Mouse (Mus musculus) forebrain, embryonic 14.5 days (tissue): ENCODE data around the gene Psenen. TPM values are rescaled to one million over a fixed set of nuclear protein-coding genes. Genes with fewer than 3 reads are reported as not detected.
A peak's percentile ranks its signal among the peaks of the same experiment; 100 is the strongest.

Experiments used
- ATAC-seq: fragments of 200-750 bp; cut with Nextera tagmentation; 2 replicates; pipeline ENCODE4 v1.8.0; 2017; ENCODE audit warnings: mild to moderate bottlenecking, moderate library complexity
- DNase-seq: peaks from one replicate; pipeline ENCODE4 v3.0.0-alpha.2; 2015; ENCODE audit warnings: low spot score
- H3K27ac ChIP-seq: fragments of 300-500 bp; sonication (generic); 2 replicates; pipeline ENCODE4 v1.5.1; 2014; ENCODE audit warnings: low read depth, mild to moderate bottlenecking, control low read depth, low read length, moderate library complexity
- H3K27me3 ChIP-seq: fragments of 300-500 bp; sonication (generic); replicated peaks from 2 replicates; pipeline ENCODE4 v1.6.1; 2014; ENCODE audit warnings: low read length, control low read depth, mixed read lengths; ENCODE audit not compliant: control insufficient read depth, insufficient read depth
- H3K36me3 ChIP-seq: fragments of 300-500 bp; sonication (generic); 2 replicates; pipeline ENCODE4 v1.6.1; 2014; ENCODE audit warnings: low read length, control low read depth; ENCODE audit not compliant: control insufficient read depth, insufficient read depth
- H3K4me1 ChIP-seq: fragments of 300-500 bp; sonication (generic); 2 replicates; pipeline ENCODE4 v1.6.1; 2014; ENCODE audit warnings: antibody characterized with exemption, low read length, control low read depth; ENCODE audit not compliant: control insufficient read depth, insufficient read depth
- H3K4me2 ChIP-seq: fragments of 300-500 bp; sonication (generic); 2 replicates; pipeline ENCODE4 v1.6.1; 2014; ENCODE audit warnings: mild to moderate bottlenecking, control low read depth, low read length
- H3K4me3 ChIP-seq: fragments of 300-500 bp; sonication (generic); 2 replicates; pipeline ENCODE4 v1.5.1; 2014; ENCODE audit warnings: low read depth, low read length, control low read depth
- H3K9ac ChIP-seq: fragments of 300-500 bp; sonication (generic); 2 replicates; pipeline ENCODE4 v1.6.1; 2014; ENCODE audit warnings: mild to moderate bottlenecking, low read length, control low read depth, moderate library complexity
- H3K9me3 ChIP-seq: fragments of 300-500 bp; sonication (generic); replicated peaks from 2 replicates; pipeline ENCODE4 v1.6.1; 2016; ENCODE audit warnings: low read length, control low read depth, mixed read lengths; ENCODE audit not compliant: control insufficient read depth
- WGBS: fragments of 180-500 bp; shearing (Covaris S2); extraction: QIAGEN DNeasy Blood & Tissue Kit; methylation state at CpG from one replicate; pipeline ENCODE4 v1.1.7; 2014; 5-methylcytosine and 5-hydroxymethylcytosine counted together
- polyA plus RNA-seq: library from polyadenylated mRNA; unstranded; fragments of >200 nt; fragmentation: Nextera tagmentation; extraction: Ambion mirVana; gene quantifications from 2 replicates; pipeline ENCODE4 v1.2.1, GENCODE M21; 2014

The Psenen gene
- polyA plus RNA-seq, 1 experiment from 2014 or later = 143 TPM

DNA sequence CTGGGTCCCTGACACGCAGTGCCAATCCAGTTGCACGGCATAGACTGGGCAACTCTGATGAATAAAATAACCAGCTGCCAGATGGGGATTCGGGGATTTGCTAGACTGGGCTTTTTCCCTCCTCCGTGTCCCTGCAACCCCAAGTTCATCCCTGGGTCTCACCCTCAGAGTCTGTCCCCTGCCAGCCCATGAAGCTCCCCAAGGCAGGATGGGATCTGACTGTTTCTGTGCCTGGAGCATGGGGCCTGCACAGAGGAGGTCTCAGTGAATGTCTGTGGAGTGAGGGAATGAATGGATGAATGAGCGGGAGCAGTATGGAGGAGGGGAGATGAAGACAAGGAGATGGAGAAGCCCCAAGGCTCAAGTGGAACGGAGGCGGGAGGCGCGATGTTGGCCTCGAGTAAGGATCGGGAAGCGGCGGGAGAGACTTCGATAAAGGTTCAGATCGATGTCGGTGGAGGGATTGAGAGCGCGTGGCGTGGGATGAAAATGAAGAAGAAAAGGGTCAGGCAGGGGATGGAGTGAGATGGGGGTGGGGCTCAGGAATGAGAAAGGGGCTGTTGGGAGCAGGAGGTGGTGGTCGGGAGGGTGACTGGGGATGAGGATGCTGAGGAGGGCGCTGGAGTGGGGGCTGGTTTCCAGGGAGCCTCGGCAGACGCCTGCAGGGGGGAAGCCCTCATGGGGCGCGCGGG, 29.3 kb downstream of the Psenen start:
- DNase-seq = peak; percentile 44
- Histone ChIP-seq H3K9ac (peak overlapping the region; percentile 91), H3K36me3 (peaks cover 45% of the 10 kb centered on the region)

GRCm38 (mm10) chr7:30532931-30533330, 30.5 kb downstream of the Psenen start:
- H3K36me3 ChIP-seq = peaks cover 53% of the 10 kb centered on the region
- H3K27me3 ChIP-seq = no peaks in the 10 kb centered on the region
- H3K4me1 ChIP-seq = peaks cover 19% of the 10 kb centered on the region
- DNase-seq (peak; percentile 35), ATAC-seq (no peak)
- H3K9ac ChIP-seq = peak overlapping the region; percentile 91
- 13% methylated on average over 8 of the region's 8 CpGs for WGBS
- peak overlapping the region; percentile 89 for H3K4me2 ChIP-seq
- no peaks in the 10 kb centered on the region for H3K9me3 ChIP-seq
- peak overlapping the region; percentile 9; the same call in 1 of the 2 replicates for H3K27ac ChIP-seq
- H3K4me3 ChIP-seq = peak overlapping the region; percentile 83

More for the DNA sequence above, 29.3 kb downstream of the Psenen start:
- peak overlapping the region; percentile 83 for H3K4me3 ChIP-seq
- H3K27ac ChIP-seq = peak overlapping the region; percentile 93
- peak overlapping the region; percentile 89 for H3K4me2 ChIP-seq
- no peaks in the 10 kb centered on the region for H3K9me3 ChIP-seq
- 2% methylated on average over 26 of the region's 26 CpGs for WGBS
- H3K4me1 ChIP-seq = peaks cover 19% of the 10 kb centered on the region
- no peaks in the 10 kb centered on the region for H3K27me3 ChIP-seq
- peak; percentile 48 for ATAC-seq

DNA sequence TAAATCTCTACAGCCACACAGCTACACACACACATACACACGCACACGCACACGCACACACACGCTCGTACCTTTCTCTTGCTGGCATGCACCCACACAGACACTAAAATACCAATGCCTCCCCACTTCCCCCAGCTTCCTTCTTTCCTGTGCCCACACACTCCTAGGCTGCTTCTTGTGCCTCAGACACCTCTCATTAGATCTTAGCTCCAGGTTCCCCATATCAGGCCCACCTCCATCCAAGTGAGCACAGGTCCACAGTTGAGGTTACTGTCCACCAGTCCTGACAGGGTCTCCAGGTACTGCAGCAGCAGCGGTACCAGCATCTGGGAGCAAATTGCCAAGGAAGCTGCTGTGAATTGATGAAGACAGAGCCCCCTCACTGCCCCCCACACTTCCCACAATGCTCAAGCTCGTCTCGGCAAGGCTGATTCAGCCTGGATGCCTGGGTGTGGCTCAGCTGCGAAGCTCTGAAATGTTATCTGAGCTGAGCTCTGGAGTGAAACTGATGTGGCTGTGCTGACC, 32.1 kb downstream of the Psenen start:
- peak overlapping the region; percentile 16; the same call in 1 of the 2 replicates for H3K4me2 ChIP-seq
- H3K4me3 ChIP-seq = 0 out of 2 replicates have a peak overlapping the region, but pooled peaks have one; percentile 2
- ATAC-seq (no peak), DNase-seq (no peak)
- H3K27me3 ChIP-seq = no peaks in the 10 kb centered on the region
- no peaks in the 10 kb centered on the region for H3K9me3 ChIP-seq
- 91% methylated on average over 9 of the region's 9 CpGs for WGBS
- no peak overlapping the region; the same call in 1 of the 2 replicates for H3K9ac ChIP-seq
- H3K27ac ChIP-seq = no peak overlapping the region
- peaks cover 19% of the 10 kb centered on the region for H3K4me1 ChIP-seq
- H3K36me3 ChIP-seq = peaks cover 69% of the 10 kb centered on the region

GRCm38 (mm10) chr7:30526981-30527380, 36.4 kb downstream of the Psenen start:
- H3K36me3 ChIP-seq = peaks cover 100% of the 10 kb centered on the region
- WGBS = 81% methylated on average over 14 of the region's 14 CpGs
- H3K4me1 ChIP-seq = no peaks in the 10 kb centered on the region
- no peaks in the 10 kb centered on the region for H3K9me3 ChIP-seq
- no peak for ATAC-seq
- no peaks in the 10 kb centered on the region for H3K27me3 ChIP-seq
- H3K4me3 ChIP-seq = no peak overlapping the region
- H3K9ac ChIP-seq = no peak overlapping the region
- DNase-seq = no peak
- no peak overlapping the region for H3K27ac ChIP-seq
- H3K4me2 ChIP-seq = no peak overlapping the region

- no peak overlapping the region for H3K4me3 ChIP-seq
- H3K27me3 ChIP-seq = no peaks in the 10 kb centered on the region
- no peaks in the 10 kb centered on the region for H3K4me1 ChIP-seq
- H3K9ac ChIP-seq = no peak overlapping the region
- H3K27ac ChIP-seq = no peak overlapping the region
- 21% methylated on average over 17 of the region's 17 CpGs for WGBS
- H3K36me3 ChIP-seq = peaks cover 95% of the 10 kb centered on the region
- ATAC-seq (no peak), DNase-seq (no peak)
- no peak overlapping the region for H3K4me2 ChIP-seq
- no peaks in the 10 kb centered on the region for H3K9me3 ChIP-seq
Measured at GRCm38 (mm10) chr7:30526399-30526798, 37.0 kb downstream of the Psenen start.

DNA sequence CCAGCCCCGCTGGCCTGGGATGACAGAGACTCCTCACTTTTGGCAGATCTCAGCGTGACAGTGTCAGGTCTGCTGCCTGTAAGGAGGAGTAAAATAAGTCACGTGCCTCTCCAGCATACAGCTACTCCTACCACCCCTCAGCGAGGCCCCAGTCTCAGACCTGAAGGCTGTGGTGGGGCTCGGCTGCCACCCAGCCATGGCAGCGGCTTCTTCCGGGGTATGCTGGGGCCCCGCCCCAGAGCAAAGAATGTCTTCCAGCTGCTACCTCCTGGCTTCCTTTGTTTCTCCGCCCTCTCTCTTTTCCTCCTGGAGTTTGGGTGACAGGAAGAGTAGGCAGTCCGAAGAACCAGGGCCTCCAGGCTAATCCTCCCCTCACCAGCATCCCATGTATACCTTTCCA, 37.5 kb downstream of the Psenen start:
- 34% methylated on average over 10 of the region's 10 CpGs for WGBS
- no peak overlapping the region for H3K4me3 ChIP-seq
- DNase-seq = no peak
- H3K27me3 ChIP-seq = no peaks in the 10 kb centered on the region
- no peak overlapping the region for H3K4me2 ChIP-seq
- H3K27ac ChIP-seq = 0 out of 2 replicates have a peak overlapping the region, but pooled peaks have one; percentile 0
- peaks cover 90% of the 10 kb centered on the region for H3K36me3 ChIP-seq
- ATAC-seq = no peak
- H3K4me1 ChIP-seq = no peaks in the 10 kb centered on the region
- H3K9me3 ChIP-seq = no peaks in the 10 kb centered on the region
- no peak overlapping the region for H3K9ac ChIP-seq

- Histone ChIP-seq H3K4me1 (no peaks in the 10 kb centered on the region), H3K36me3 (peaks cover 76% of the 10 kb centered on the region), H3K27ac (no peak overlapping the region), H3K4me2 (no peak overlapping the region), H3K4me3 (no peak overlapping the region), H3K9ac (no peak overlapping the region), H3K27me3 (no peaks in the 10 kb centered on the region), H3K9me3 (no peaks in the 10 kb centered on the region)
- ATAC-seq = no peak
- no peak for DNase-seq
- 82% methylated on average over 6 of the region's 6 CpGs for WGBS
Measured at GRCm38 (mm10) chr7:30524487-30524886, 38.9 kb downstream of the Psenen start.

DNA sequence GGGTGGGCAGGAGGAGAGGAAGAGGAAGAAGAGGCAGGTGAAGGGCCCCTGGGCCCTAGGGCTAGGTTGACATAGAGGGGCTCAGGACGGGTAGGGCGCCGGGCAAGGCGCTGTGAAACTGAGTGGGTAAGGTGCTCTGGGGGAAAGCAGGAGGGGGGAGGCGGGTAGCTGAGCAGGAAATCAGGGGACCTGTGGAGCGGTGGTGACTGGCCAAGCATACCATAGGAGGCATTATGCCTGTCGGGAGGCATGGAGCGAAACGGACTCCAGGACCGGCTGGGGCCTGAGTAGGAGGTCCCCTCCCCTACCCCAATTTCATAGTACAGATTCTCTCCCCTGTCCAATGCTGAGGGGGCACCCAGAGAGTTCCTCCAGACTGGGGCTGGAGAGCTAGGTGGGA, 40.6 kb downstream of the Psenen start:
- H3K9me3 ChIP-seq = no peaks in the 10 kb centered on the region
- no peak overlapping the region for H3K27ac ChIP-seq
- no peak for ATAC-seq
- no peak overlapping the region for H3K4me2 ChIP-seq
- H3K36me3 ChIP-seq = peaks cover 59% of the 10 kb centered on the region
- no peak for DNase-seq
- H3K27me3 ChIP-seq = no peaks in the 10 kb centered on the region
- H3K9ac ChIP-seq = no peak overlapping the region
- H3K4me1 ChIP-seq = no peaks in the 10 kb centered on the region
- 87% methylated on average over 10 of the region's 10 CpGs for WGBS
- no peak overlapping the region for H3K4me3 ChIP-seq

DNA sequence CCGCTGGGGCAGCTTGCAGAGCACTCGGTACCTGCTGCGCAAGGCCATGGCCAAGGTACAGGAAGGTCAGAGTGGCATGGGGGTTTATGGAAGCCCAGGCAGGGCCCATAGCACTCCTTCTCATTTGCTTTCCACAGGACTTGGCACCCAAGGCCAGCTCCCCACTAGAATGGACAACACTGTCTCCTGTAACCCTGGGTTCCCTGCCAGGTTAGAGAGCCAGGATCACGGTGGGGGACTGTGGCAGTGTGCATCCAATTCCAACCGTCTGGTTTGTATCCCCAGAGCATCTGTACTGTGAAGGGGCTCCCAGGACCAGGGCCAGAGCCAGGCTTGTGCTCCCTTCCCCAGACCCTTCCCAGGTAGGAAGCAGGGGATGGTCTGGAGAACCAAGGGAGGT, 42.6 kb downstream of the Psenen start:
- 0 out of 2 replicates have a peak, but pooled peaks have one; percentile 10 for ATAC-seq
- 78% methylated on average over 5 of the region's 5 CpGs for WGBS
- no peaks in the 10 kb centered on the region for H3K27me3 ChIP-seq
- H3K9me3 ChIP-seq = no peaks in the 10 kb centered on the region
- H3K27ac ChIP-seq = 0 out of 2 replicates have a peak overlapping the region, but pooled peaks have one; percentile 39
- DNase-seq = no peak
- no peak overlapping the region for H3K4me2 ChIP-seq
- H3K4me1 ChIP-seq = no peaks in the 10 kb centered on the region
- no peak overlapping the region for H3K9ac ChIP-seq
- no peak overlapping the region for H3K4me3 ChIP-seq
- H3K36me3 ChIP-seq = peaks cover 39% of the 10 kb centered on the region
